Mouse (Mus musculus): ENCODE results near the gene Itsn1. TPM values are rescaled to one million over a fixed set of nuclear protein-coding genes. Genes with fewer than 3 reads are reported as not detected.

The Itsn1 gene
- polyA plus RNA-seq, 1 experiment, result 82.6 TPM

DNA sequence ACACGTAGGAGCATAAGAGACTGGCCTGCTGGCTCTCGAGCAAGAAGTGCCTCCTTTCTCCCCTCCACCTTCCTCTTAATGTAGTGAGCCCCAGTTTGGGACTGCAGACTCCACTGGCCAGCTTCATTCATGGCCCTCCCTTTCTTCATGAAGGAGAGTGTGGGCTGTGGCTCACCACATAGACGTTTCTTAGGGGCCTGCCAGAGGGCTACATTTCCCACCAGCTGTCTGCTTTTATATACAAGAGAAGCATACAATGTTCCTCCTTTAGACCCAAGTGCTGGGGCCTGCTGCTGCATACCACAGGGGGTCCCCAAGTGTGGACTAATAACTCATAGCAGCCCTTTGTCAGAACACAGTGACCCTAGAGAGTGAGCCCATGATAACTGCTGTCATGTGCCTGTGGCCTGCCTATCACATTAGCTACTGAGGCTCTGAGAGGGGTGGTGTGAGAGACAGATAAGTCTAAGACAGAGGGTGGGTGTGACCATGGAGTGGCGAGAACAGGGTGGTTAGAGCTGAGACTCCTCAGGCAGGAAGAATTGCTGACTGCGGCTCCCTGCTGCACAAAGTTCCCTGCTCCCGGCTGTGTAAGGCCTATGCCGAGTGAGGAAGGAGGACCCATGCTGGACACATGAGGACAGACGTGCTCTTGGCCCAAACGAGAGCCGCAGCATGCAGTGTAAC, 135.7 kb downstream of the Itsn1 start:
- no peak for TF ChIP-seq POLR2A (IDR thresholded peaks at IDR 0.05; ENCODE audit: borderline replicate concordance, extremely low read depth, insufficient read depth, insufficient read length, poor library complexity, severe bottlenecking)
- TF ChIP-seq CTCF (IDR thresholded peaks at IDR 0.05; ENCODE audit: borderline replicate concordance, extremely low read depth, insufficient read depth, insufficient read length), result no peak
- no peak for DNase-seq (ENCODE audit: low read depth)

DNA sequence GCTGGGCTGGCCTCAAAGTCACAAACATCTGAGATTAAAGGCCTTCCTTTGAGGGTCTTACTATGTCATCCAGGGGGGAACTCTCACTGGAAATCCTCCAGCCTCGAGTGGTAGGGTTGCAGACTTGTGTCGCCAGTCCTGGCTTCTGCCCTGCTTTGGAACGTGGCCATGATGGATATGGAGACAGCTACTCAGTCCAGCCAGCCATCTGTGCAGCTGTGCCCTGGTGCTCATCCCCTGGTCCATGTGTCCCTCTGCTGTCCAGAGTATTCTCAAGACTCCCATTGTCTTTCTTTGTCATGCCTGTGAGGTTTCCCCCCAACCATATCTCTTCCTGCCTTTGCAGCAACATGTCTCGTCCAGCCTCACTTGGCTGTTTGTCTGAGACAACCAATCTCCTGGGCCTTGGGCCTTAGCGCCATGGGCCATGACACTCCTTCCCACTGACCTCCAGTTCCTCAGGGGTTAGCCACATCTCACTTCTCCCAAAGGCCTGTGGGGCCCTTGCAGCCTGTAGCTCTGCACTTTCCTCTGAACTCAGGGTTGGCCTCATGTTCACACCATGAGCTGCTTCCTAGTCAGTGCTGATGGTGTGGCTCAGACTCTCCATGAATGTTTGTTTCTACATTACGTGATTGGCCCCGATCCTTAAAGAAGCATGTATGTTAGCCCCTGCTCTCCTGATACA, 136.6 kb downstream of the Itsn1 start:
- TF ChIP-seq CTCF (IDR thresholded peaks at IDR 0.05; ENCODE audit: borderline replicate concordance, extremely low read depth, insufficient read depth, insufficient read length) (no peak), POLR2A (IDR thresholded peaks at IDR 0.05; ENCODE audit: borderline replicate concordance, extremely low read depth, insufficient read depth, insufficient read length, poor library complexity, severe bottlenecking) (no peak)
- DNase-seq (ENCODE audit: low read depth), result no peak

DNA sequence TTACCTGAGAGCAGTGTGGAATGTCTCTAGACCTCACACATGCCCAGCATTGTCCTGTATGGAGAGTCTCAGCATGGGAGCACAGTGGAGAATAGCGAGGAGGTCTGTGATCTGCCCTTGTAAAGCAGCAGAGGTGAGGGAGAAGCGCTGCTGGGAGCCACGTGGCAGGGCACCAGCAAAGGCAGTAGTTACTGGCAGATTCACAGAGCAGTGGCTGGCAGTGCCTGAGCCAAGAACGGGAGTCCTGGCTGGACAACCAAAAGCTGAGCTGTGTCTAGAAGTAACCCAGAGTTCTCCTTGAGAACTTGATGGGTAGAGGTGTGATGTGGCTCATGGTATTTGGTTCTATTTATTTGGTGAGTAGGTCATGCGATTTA, 137.2 kb downstream of the Itsn1 start:
- no peak for DNase-seq (ENCODE audit: low read depth)
- TF ChIP-seq CTCF (IDR thresholded peaks at IDR 0.05; ENCODE audit: borderline replicate concordance, extremely low read depth, insufficient read depth, insufficient read length), result no peak
- TF ChIP-seq POLR2A (IDR thresholded peaks at IDR 0.05; ENCODE audit: borderline replicate concordance, extremely low read depth, insufficient read depth, insufficient read length, poor library complexity, severe bottlenecking), result no peak

DNA sequence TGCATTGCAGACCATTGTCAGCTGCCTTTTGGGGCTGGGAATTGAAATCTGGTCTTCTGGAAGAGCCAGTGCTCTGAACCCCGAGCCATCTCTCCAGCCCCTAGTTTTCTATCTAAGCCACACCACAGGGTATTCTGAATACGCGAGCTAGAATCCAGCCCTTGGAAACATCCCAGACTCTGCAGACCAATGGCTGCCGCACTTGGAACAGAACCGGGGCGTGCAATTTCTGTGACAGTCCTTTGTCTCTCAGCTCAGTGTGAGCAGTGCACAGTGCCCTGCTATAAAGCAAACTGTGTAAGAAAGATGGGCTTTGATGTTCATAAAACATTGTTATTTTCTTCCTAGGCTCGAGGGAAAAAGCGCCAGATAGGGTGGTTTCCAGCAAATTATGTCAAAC, 138.6 kb downstream of the Itsn1 start:
- TF ChIP-seq POLR2A (IDR thresholded peaks at IDR 0.05; ENCODE audit: borderline replicate concordance, extremely low read depth, insufficient read depth, insufficient read length, poor library complexity, severe bottlenecking) (no peak), CTCF (IDR thresholded peaks at IDR 0.05; ENCODE audit: borderline replicate concordance, extremely low read depth, insufficient read depth, insufficient read length) (no peak)
- DNase-seq (ENCODE audit: low read depth), result peak; percentile 56

DNA sequence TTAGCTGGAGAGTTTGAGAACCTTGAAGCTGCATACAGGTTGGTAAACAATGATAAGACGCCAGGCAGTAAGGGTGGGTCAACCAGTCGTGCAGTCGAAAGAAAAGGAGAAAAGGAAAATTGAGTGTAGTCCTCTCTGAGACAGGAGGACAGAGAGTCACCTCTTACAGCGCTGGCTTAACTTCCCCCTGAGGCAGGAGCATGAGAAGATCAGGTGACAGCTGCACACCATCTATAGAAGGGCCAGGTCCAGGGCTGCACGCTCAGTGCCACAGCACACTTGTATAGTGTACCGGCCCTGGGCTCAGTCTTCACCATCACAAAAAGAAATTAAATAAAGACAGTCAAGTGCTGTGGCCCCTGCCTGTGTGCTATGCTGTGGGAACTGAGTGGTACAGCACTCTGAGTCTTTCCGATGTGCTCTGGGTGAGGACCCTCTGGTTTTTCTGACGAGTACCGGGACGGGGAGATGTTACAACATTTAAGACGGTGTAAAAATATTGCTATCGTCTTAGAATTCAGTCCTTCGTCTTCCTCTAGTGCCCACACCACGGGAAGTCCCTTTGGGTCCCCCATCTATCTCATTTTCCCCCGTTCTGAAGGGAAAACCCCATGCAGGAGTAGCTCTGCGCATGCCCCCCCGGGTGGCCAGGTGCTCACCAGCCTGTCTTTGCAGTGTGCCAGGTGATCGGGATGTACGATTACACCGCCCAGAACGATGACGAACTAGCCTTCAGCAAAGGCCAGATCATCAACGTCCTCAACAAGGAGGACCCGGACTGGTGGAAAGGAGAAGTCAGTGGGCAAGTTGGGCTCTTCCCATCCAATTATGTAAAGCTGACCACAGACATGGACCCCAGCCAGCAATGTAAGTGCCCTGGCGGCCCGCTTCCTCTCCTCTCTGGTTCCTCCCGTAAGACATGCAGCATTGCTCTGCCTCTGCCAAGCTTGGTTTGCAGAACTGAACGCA, 140.1 kb downstream of the Itsn1 start:
- no peak for TF ChIP-seq POLR2A (IDR thresholded peaks at IDR 0.05; ENCODE audit: borderline replicate concordance, extremely low read depth, insufficient read depth, insufficient read length, poor library complexity, severe bottlenecking)
- no peak for TF ChIP-seq CTCF (IDR thresholded peaks at IDR 0.05; ENCODE audit: borderline replicate concordance, extremely low read depth, insufficient read depth, insufficient read length)
- DNase-seq (ENCODE audit: low read depth), result peak; percentile 40

DNA sequence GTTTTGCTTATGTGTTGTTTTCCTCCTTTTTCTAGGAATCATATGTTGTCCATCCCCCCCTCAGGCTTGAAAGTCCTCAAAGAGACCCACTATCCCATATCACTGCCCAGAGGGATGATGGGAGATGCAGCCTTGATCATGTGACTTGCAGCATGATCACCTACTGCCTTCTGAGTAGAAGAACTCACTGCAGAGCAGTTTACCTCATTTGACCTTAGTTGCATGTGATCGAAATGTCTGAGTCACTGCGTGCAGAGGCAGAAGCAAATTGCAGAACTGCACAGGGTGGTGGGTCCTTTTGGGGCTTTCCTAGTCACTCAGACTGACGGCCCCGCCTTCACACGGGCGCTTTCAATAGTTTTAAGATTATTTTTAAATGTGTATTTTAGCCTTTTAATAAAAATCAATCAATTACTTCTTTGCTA, 141.1 kb downstream of the Itsn1 start:
- TF ChIP-seq CTCF (IDR thresholded peaks at IDR 0.05; ENCODE audit: borderline replicate concordance, extremely low read depth, insufficient read depth, insufficient read length) (no peak), POLR2A (IDR thresholded peaks at IDR 0.05; ENCODE audit: borderline replicate concordance, extremely low read depth, insufficient read depth, insufficient read length, poor library complexity, severe bottlenecking) (no peak)

DNA sequence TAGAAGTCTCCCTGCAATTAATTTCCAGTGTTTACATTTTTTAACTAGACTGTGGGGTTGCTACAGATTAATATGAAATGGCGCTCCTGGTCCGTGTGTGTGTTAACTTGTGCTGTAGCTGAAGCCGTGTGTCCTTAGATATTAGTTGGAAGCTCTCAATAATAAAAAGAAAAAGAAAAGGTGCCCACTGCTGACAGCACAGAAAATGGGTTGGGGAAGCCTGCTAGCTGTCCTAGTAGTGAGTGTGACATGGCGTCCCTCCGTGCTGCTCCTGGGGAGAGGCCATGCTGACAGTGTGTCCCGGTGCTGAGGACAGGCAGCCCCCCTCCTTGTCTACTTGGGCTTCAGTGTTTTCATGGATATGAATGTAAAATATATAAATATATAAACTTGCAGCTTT, 142.1 kb downstream of the Itsn1 start:
- no peak for DNase-seq (ENCODE audit: low read depth)
- TF ChIP-seq CTCF (IDR thresholded peaks at IDR 0.05; ENCODE audit: borderline replicate concordance, extremely low read depth, insufficient read depth, insufficient read length) (no peak), POLR2A (IDR thresholded peaks at IDR 0.05; ENCODE audit: borderline replicate concordance, extremely low read depth, insufficient read depth, insufficient read length, poor library complexity, severe bottlenecking) (no peak)

More for the DNA sequence above, 141.1 kb downstream of the Itsn1 start:
- no peak for DNase-seq (ENCODE audit: low read depth)

DNA sequence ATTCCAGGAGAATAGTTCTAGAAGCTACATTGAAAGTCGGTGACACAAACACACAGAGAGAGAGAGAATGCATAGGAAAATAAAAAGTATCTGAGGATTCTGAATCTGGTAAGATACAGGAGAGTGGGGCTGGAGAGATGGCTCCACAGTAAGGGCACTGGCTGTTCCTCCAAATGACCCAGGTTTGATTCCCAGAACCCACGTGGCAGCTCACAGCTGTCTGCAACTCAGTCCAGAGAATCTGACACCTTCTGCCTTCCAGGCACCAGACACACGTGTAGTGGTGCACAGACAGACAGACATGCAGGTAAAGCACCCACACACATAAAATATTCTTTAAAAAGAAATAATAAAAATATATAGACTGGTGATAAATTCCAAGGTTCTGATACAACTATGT, 144.6 kb downstream of the Itsn1 start:
- TF ChIP-seq CTCF (IDR thresholded peaks at IDR 0.05; ENCODE audit: borderline replicate concordance, extremely low read depth, insufficient read depth, insufficient read length), result no peak
- no peak for TF ChIP-seq POLR2A (IDR thresholded peaks at IDR 0.05; ENCODE audit: borderline replicate concordance, extremely low read depth, insufficient read depth, insufficient read length, poor library complexity, severe bottlenecking)
- DNase-seq (ENCODE audit: low read depth), result no peak

DNA sequence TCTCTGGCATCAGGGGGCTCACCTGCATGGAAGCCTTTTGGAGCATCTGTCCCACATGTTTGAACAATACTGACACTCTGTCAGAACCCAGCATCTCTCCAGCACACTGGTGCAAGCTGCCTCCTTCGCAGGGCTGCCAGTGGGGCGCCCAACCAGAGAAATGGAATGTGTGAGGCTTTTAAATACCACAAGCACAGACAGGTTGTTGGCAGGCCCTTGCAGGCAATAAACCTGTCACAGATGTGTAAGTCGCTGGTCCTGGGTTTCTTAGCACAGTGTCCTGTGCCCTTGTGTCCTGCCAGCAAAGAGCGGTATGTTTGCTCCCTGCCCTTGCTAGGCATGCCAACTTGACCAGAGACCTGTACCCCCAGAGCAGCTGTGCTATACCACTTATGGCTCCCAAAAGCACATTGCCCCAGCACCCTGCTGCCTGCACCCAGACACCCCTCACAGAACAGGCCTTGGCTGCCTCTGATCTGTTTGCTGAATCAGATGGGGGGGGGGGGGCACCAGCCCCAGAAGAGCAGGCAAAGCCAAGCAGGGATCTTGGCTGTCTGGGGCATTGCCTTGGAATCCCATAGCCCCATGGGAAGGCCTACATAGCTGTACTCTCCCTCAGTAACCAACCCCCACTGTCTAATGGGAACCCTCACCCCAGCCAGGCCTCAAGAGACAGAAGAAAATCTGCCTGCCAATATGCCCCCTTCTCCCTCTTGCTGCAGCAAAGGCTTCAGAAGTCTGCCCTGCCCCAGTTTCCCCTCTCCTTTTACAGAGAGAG, 146.7 kb downstream of the Itsn1 start:
- TF ChIP-seq POLR2A (IDR thresholded peaks at IDR 0.05; ENCODE audit: borderline replicate concordance, extremely low read depth, insufficient read depth, insufficient read length, poor library complexity, severe bottlenecking) (no peak), CTCF (IDR thresholded peaks at IDR 0.05; ENCODE audit: borderline replicate concordance, extremely low read depth, insufficient read depth, insufficient read length) (no peak)
- no peak for DNase-seq (ENCODE audit: low read depth)

DNA sequence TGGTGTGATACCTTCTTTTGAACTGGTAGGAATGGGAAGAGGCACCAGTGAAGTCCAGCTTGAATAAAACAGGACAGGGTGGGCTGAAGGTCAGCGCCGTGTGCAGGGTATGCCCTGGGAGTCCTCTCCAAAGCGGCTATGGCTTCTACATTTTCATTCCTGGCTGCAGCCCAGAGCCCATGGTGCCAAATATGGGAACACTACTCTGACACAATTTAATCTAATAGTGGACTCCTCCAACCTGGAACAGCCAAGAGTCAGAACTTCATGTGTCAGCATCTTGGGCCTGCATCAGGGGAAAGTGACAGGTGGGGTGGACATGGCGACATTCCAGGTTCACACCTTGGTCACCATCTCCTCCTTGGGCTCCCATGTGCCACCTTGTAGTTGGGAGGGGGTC, 147.4 kb downstream of the Itsn1 start:
- DNase-seq (ENCODE audit: low read depth), result no peak
- TF ChIP-seq POLR2A (IDR thresholded peaks at IDR 0.05; ENCODE audit: borderline replicate concordance, extremely low read depth, insufficient read depth, insufficient read length, poor library complexity, severe bottlenecking) (no peak), CTCF (IDR thresholded peaks at IDR 0.05; ENCODE audit: borderline replicate concordance, extremely low read depth, insufficient read depth, insufficient read length) (no peak)

All from brain, embryonic 14.5 days (tissue).